9 mouse cellular contexts compared by ENCODE assay signal in the genomic region with DNA sequence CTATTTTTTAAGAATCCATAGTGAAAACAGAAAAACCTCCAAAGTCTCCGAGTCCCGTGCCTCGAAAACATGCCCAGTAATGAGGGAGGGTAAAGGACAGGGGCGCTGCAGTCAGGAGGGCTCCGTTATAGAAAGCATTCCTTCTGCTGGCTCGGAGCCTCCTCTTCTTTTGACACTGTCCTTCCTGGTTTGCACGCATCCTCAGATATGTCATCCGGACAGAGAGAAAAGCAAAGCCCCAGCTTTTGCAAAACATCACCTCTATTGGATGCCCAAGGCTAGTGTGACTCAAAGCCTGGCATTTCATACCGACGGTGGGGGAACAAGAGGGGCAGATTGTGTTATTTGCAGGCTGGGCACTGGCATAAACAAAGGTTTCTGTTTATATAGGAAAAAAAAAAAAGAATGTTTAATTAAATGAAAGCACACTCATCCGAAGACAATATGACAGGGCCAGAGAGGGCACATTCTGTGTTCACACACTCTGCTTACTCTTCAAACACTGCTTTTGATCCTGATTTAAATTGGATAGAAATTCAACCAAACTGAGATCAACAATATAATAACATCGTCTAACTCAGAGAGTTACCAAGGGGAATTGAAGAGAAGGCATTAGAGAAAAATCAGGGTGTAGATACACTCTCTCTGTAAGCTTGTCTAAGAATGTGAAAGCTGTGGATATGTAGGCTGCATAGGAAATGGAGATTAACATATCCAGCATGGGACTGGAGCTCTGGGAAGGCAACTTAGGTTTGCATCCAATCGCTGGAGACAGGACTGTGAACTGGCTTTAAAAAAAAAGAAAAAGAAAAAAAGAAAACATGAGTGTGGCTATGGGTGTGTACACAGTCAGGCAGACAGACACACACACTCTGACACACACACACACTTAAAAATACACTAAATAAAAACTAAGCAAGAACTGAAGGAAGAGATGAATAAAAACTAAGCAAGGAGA.
DNase-seq lines count a peak whose midpoint lies in the region; ATAC-seq and TF ChIP-seq lines count a peak whose summit lies in the region.
"Had no signal": no experiment of that assay in that cellular context is flagged by ENCODE, and none has a peak within 500 bp of the region (broad histone marks: within the 10 kb centered on the region; RNA-seq: fewer than 3 reads in every experiment).

No protein-coding gene starts in this region.

- TF ChIP-seq EP300 in heart, postnatal 0 days (IDR thresholded peaks at IDR 0.05; ENCODE audit: low read depth), result no peak
- TF ChIP-seq EP300 in liver, postnatal 0 days (IDR thresholded peaks at IDR 0.05; ENCODE audit: low read depth), result no peak

- no peak overlapping the region for H3K27ac ChIP-seq in heart, postnatal 0 days (ENCODE audit: low read depth)
- H3K27ac ChIP-seq in intestine, embryonic 15.5 days, result no peak overlapping the region
- no peak overlapping the region for H3K27ac ChIP-seq in liver, postnatal 0 days (ENCODE audit: low read depth)

- H3K4me2 ChIP-seq in heart, postnatal 0 days (ENCODE audit: low read depth, low read length), result peak overlapping the region; percentile 21; the same call in 1 of the 2 replicates
- H3K4me2 ChIP-seq in intestine, embryonic 15.5 days (replicated peaks), result no peak overlapping the region
- H3K4me2 ChIP-seq in liver, postnatal 0 days (ENCODE audit: low read depth, low read length), result no peak overlapping the region

- no peaks in the 10 kb centered on the region for H3K4me1 ChIP-seq in heart, postnatal 0 days (ENCODE audit: control insufficient read depth, insufficient read depth)
- H3K4me1 ChIP-seq in intestine, embryonic 15.5 days (replicated peaks), result no peaks in the 10 kb centered on the region
- H3K4me1 ChIP-seq in liver, postnatal 0 days (ENCODE audit: insufficient read depth), result no peaks in the 10 kb centered on the region

- WGBS in heart, postnatal 0 days, result 42% methylated on average over 13 of the region's 13 CpGs
- 58% methylated on average over 13 of the region's 13 CpGs for WGBS in intestine, embryonic 15.5 days
- WGBS in liver, postnatal 0 days (ENCODE audit: insufficient replicate concordance), result 60% methylated on average over 13 of the region's 13 CpGs

- no peaks in the 10 kb centered on the region for H3K27me3 ChIP-seq in heart, postnatal 0 days (ENCODE audit: control insufficient read depth, insufficient read depth, low read length)
- H3K27me3 ChIP-seq in intestine, embryonic 15.5 days (replicated peaks), result no peaks in the 10 kb centered on the region
- no peaks in the 10 kb centered on the region for H3K27me3 ChIP-seq in liver, postnatal 0 days (ENCODE audit: insufficient read depth, low read length)

- no peaks in the 10 kb centered on the region for H3K9me3 ChIP-seq in heart, postnatal 0 days (replicated peaks; ENCODE audit: control insufficient read depth, low read length)
- H3K9me3 ChIP-seq in intestine, embryonic 15.5 days, result no peaks in the 10 kb centered on the region
- H3K9me3 ChIP-seq in liver, postnatal 0 days (ENCODE audit: low read length), result no peaks in the 10 kb centered on the region

- H3K36me3 ChIP-seq in heart, postnatal 0 days (replicated peaks; ENCODE audit: control insufficient read depth, insufficient read depth, low read length), result no peaks in the 10 kb centered on the region
- no peaks in the 10 kb centered on the region for H3K36me3 ChIP-seq in intestine, embryonic 15.5 days
- H3K36me3 ChIP-seq in liver, postnatal 0 days (replicated peaks; ENCODE audit: insufficient read depth, low read length), result no peaks in the 10 kb centered on the region

- no peak for TF ChIP-seq CTCF in heart, postnatal 0 days (IDR thresholded peaks at IDR 0.05; ENCODE audit: low read depth)
- TF ChIP-seq CTCF in liver, postnatal 0 days (IDR thresholded peaks at IDR 0.05; ENCODE audit: low read depth), result no peak

- H3K4me3 ChIP-seq in heart, postnatal 0 days (ENCODE audit: low read depth, low read length), result no peak overlapping the region
- H3K4me3 ChIP-seq in intestine, embryonic 15.5 days (replicated peaks), result no peak overlapping the region
- H3K4me3 ChIP-seq in liver, postnatal 0 days (ENCODE audit: low read depth, low read length), result no peak overlapping the region

- peak; percentile 10 for DNase-seq in heart, postnatal 0 days (ENCODE audit: low spot score)
- DNase-seq in heart, adult 9 months (ENCODE audit: low spot score in 2 of 2), result no peak
- peak; percentile 83 for DNase-seq in Muller cell, postnatal 12 days (ENCODE audit: inconsistent ontology term)
- peak; percentile 22 to 45 for DNase-seq in adrenal gland, postnatal 36 days
- no peak for DNase-seq in urinary bladder, postnatal 4 days (ENCODE audit: low spot score in 2 of 2)
- DNase-seq in liver, postnatal 0 days, result no peak
- no peak for DNase-seq in yolk sac, embryonic 10.5 days (ENCODE audit: low spot score)
- DNase-seq: heart, adult 11 months had no signal

- ATAC-seq in heart, postnatal 0 days (ENCODE audit: insufficient read depth, low read depth), result 0 out of 2 replicates have a peak, but pooled peaks have one; percentile 51
- peak; percentile 53; the same call in 1 of the 2 replicates for ATAC-seq in intestine, embryonic 15.5 days
- ATAC-seq in liver, postnatal 0 days, result no peak

- H3K9ac ChIP-seq in heart, postnatal 0 days (replicated peaks; ENCODE audit: low read depth, low read length), result no peak overlapping the region
- H3K9ac ChIP-seq in intestine, embryonic 15.5 days, result no peak overlapping the region
- H3K9ac ChIP-seq in liver, postnatal 0 days (replicated peaks), result no peak overlapping the region

Comparison
In these comparisons a context has a peak if more than half of its experiments do, and no peak if none do; other contexts are left out.
1. DNase-seq: peak in heart, postnatal 0 days (single experiment), Muller cell, postnatal 12 days (single experiment) and adrenal gland, postnatal 36 days (2 of 2); none in heart, adult 9 months (0 of 2), urinary bladder, postnatal 4 days (0 of 2), liver, postnatal 0 days (single experiment) and yolk sac, embryonic 10.5 days (single experiment).